Mouse (Mus musculus): ENCODE measurements around the gene Phf12. TPM values are rescaled to one million over a fixed set of nuclear protein-coding genes. Genes with fewer than 3 reads are reported as not detected.
"Not testable (repeated sequence)": the region's sequence is repeated elsewhere in the genome, so short reads cannot be mapped to it uniquely, and the experiment has no call there.

The Phf12 gene
- polyA plus RNA-seq, 1 experiment from 2014 or later: 19.6 TPM

- H3K4me2 ChIP-seq (ENCODE audit: low read depth): no peak overlapping the region
- H3K9ac ChIP-seq (ENCODE audit: low read length): no peak overlapping the region
- H3K36me3 ChIP-seq (ENCODE audit: control insufficient read depth, insufficient read depth, low read length): no peaks in the 10 kb centered on the region
- H3K27ac ChIP-seq (ENCODE audit: low read depth, low read length): no peak overlapping the region
- no peak for DNase-seq (ENCODE audit: low spot score)
- H3K4me3 ChIP-seq (ENCODE audit: low read depth, low read length): no peak overlapping the region
- no peaks in the 10 kb centered on the region for H3K4me1 ChIP-seq (ENCODE audit: control insufficient read depth, insufficient read depth, low read length)
- H3K9me3 ChIP-seq (ENCODE audit: control insufficient read depth, low read length): 0 out of 2 replicates have a peak, but pooled peaks cover 2% of the 10 kb centered on the region
- WGBS: 90% methylated on average over 5 of the region's 5 CpGs
- H3K27me3 ChIP-seq (ENCODE audit: control insufficient read depth, insufficient read depth, low read length): no peaks in the 10 kb centered on the region
- no peak for ATAC-seq (ENCODE audit: insufficient read depth, low FRiP score, low TSS enrichment)
These were observed 62.3 kb downstream of the Phf12 start for GRCm38 (mm10) chr11:78044758-78045251.

GRCm38 (mm10) chr11:78048637-78049036 lies 66.1 kb downstream of the Phf12 start:
- not testable (repeated sequence) for H3K36me3 ChIP-seq (ENCODE audit: control insufficient read depth, insufficient read depth, low read length); H3K4me3 ChIP-seq (ENCODE audit: low read depth, low read length); ATAC-seq (ENCODE audit: insufficient read depth, low FRiP score, low TSS enrichment); DNase-seq (ENCODE audit: low spot score); H3K4me1 ChIP-seq (ENCODE audit: control insufficient read depth, insufficient read depth, low read length); H3K9me3 ChIP-seq (ENCODE audit: control insufficient read depth, low read length); H3K4me2 ChIP-seq (ENCODE audit: low read depth); H3K9ac ChIP-seq (ENCODE audit: low read length); H3K27ac ChIP-seq (ENCODE audit: low read depth, low read length); H3K27me3 ChIP-seq (ENCODE audit: control insufficient read depth, insufficient read depth, low read length)
- 94% methylated on average over 4 of the region's 4 CpGs for WGBS

GRCm38 (mm10) chr11:78053078-78053477 lies 70.5 kb downstream of the Phf12 start:
- Histone ChIP-seq H3K4me2 (ENCODE audit: low read depth) (no peak overlapping the region), H3K4me1 (ENCODE audit: control insufficient read depth, insufficient read depth, low read length) (no peaks in the 10 kb centered on the region), H3K27me3 (ENCODE audit: control insufficient read depth, insufficient read depth, low read length) (no peaks in the 10 kb centered on the region), H3K4me3 (ENCODE audit: low read depth, low read length) (no peak overlapping the region), H3K9me3 (ENCODE audit: control insufficient read depth, low read length) (no peaks in the 10 kb centered on the region), H3K27ac (ENCODE audit: low read depth, low read length) (no peak overlapping the region), H3K9ac (ENCODE audit: low read length) (no peak overlapping the region), H3K36me3 (ENCODE audit: control insufficient read depth, insufficient read depth, low read length) (peaks cover 15% of the 10 kb centered on the region)
- 96% methylated on average over 8 of the region's 8 CpGs for WGBS
- DNase-seq (ENCODE audit: low spot score) (no peak), ATAC-seq (ENCODE audit: insufficient read depth, low FRiP score, low TSS enrichment) (no peak)

DNA sequence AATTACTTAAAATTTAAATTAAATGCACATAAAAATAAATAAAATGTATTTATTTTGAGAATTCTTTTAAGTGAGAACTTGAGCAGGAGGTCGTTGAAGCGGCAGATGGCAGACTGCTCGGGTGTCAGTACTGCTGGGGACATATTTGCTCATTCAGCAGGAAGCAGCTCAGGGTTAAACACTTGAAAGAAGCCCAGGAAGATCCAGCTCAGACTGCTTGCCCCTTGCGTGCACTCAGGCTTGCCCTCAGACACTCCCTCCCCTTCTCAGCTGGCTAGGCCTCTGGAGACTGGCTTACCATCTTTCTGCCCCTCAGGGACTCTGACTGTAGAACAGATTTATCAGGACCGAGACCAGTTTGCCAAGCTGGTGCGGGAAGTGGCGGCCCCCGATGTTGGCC lies 74.4 kb downstream of the Phf12 start:
- DNase-seq (ENCODE audit: low spot score) (no peak), ATAC-seq (ENCODE audit: insufficient read depth, low FRiP score, low TSS enrichment) (no peak)
- Histone ChIP-seq H3K27me3 (ENCODE audit: control insufficient read depth, insufficient read depth, low read length) (no peaks in the 10 kb centered on the region), H3K27ac (ENCODE audit: low read depth, low read length) (no peak overlapping the region), H3K4me2 (ENCODE audit: low read depth) (no peak overlapping the region), H3K9me3 (ENCODE audit: control insufficient read depth, low read length) (no peaks in the 10 kb centered on the region), H3K4me1 (ENCODE audit: control insufficient read depth, insufficient read depth, low read length) (no peaks in the 10 kb centered on the region), H3K36me3 (ENCODE audit: control insufficient read depth, insufficient read depth, low read length) (peaks cover 15% of the 10 kb centered on the region), H3K9ac (ENCODE audit: low read length) (no peak overlapping the region), H3K4me3 (ENCODE audit: low read depth, low read length) (no peak overlapping the region)
- WGBS: 91% methylated on average over 8 of the region's 8 CpGs

GRCm38 (mm10) chr11:78059833-78060757 lies 77.5 kb downstream of the Phf12 start:
- H3K9me3 ChIP-seq (ENCODE audit: control insufficient read depth, low read length): no peaks in the 10 kb centered on the region
- DNase-seq (ENCODE audit: low spot score): peak; percentile 61
- no peak overlapping the region for H3K4me3 ChIP-seq (ENCODE audit: low read depth, low read length)
- no peak overlapping the region for H3K9ac ChIP-seq (ENCODE audit: low read length)
- no peak overlapping the region for H3K27ac ChIP-seq (ENCODE audit: low read depth, low read length)
- H3K27me3 ChIP-seq (ENCODE audit: control insufficient read depth, insufficient read depth, low read length): no peaks in the 10 kb centered on the region
- ATAC-seq (ENCODE audit: insufficient read depth, low FRiP score, low TSS enrichment): no peak
- peaks cover 11% of the 10 kb centered on the region for H3K36me3 ChIP-seq (ENCODE audit: control insufficient read depth, insufficient read depth, low read length)
- 68% methylated on average over 9 of the region's 9 CpGs for WGBS
- H3K4me1 ChIP-seq (ENCODE audit: control insufficient read depth, insufficient read depth, low read length): no peaks in the 10 kb centered on the region
- no peak overlapping the region for H3K4me2 ChIP-seq (ENCODE audit: low read depth)

GRCm38 (mm10) chr11:78062563-78062962 lies 80.0 kb downstream of the Phf12 start:
- Histone ChIP-seq H3K9me3 (ENCODE audit: control insufficient read depth, low read length) (no peaks in the 10 kb centered on the region), H3K4me3 (ENCODE audit: low read depth, low read length) (no peak overlapping the region), H3K27me3 (ENCODE audit: control insufficient read depth, insufficient read depth, low read length) (no peaks in the 10 kb centered on the region), H3K27ac (ENCODE audit: low read depth, low read length) (no peak overlapping the region), H3K4me1 (ENCODE audit: control insufficient read depth, insufficient read depth, low read length) (no peaks in the 10 kb centered on the region), H3K9ac (ENCODE audit: low read length) (no peak overlapping the region), H3K4me2 (ENCODE audit: low read depth) (no peak overlapping the region), H3K36me3 (ENCODE audit: control insufficient read depth, insufficient read depth, low read length) (peaks cover 6% of the 10 kb centered on the region)
- no peak for ATAC-seq (ENCODE audit: insufficient read depth, low FRiP score, low TSS enrichment)
- no peak for DNase-seq (ENCODE audit: low spot score)
- 89% methylated on average over 1 of the region's 1 CpGs for WGBS

DNA sequence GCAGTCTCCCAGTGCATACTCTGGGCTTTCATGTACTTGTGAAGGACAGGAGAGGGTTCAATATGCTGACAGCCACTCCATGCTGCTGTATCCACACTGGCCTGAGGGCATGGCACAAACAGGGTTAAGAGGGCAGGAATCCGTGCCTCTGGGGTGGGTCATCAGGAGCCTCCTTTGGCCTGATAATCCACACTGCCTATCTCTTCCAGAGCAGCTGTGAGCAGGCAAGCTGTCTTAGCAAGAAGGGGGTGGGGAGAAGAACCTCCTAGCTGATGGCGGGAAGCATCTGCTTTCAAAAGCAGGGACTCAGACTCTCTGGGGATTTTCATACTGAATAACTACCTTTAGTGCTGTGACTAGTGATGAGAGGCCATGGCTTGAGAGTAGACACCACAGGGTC lies 83.4 kb downstream of the Phf12 start:
- Histone ChIP-seq H3K9me3 (ENCODE audit: control insufficient read depth, low read length) (no peaks in the 10 kb centered on the region), H3K4me3 (ENCODE audit: low read depth, low read length) (no peak overlapping the region), H3K4me2 (ENCODE audit: low read depth) (no peak overlapping the region), H3K27ac (ENCODE audit: low read depth, low read length) (no peak overlapping the region), H3K4me1 (ENCODE audit: control insufficient read depth, insufficient read depth, low read length) (no peaks in the 10 kb centered on the region), H3K27me3 (ENCODE audit: control insufficient read depth, insufficient read depth, low read length) (no peaks in the 10 kb centered on the region), H3K9ac (ENCODE audit: low read length) (no peak overlapping the region), H3K36me3 (ENCODE audit: control insufficient read depth, insufficient read depth, low read length) (no peaks in the 10 kb centered on the region; the same call in 1 of the 2 replicates)
- DNase-seq (ENCODE audit: low spot score) (no peak), ATAC-seq (ENCODE audit: insufficient read depth, low FRiP score, low TSS enrichment) (no peak)
- WGBS: 65% methylated on average over 2 of the region's 2 CpGs

DNA sequence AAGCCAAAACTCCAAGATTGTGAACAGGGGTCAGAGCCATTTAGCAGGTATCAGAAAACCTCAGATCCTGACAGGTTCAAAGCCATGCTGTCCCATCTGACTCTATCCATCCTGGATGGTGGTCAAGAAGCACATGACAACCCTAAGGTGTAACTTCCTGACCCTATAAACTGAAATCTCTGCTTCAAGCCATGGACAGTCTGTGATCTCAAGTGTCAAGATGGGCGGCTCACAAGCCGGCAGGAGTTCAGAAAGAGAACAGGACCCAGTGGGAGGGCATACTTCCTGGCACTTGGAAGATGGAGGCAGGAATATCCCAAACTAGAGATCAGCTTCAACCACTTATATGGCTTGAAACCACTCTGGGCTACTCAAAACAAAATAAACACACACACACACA lies 84.1 kb downstream of the Phf12 start:
- Histone ChIP-seq H3K4me2 (ENCODE audit: low read depth) (no peak overlapping the region), H3K27me3 (ENCODE audit: control insufficient read depth, insufficient read depth, low read length) (no peaks in the 10 kb centered on the region), H3K4me1 (ENCODE audit: control insufficient read depth, insufficient read depth, low read length) (no peaks in the 10 kb centered on the region), H3K9me3 (ENCODE audit: control insufficient read depth, low read length) (no peaks in the 10 kb centered on the region), H3K9ac (ENCODE audit: low read length) (no peak overlapping the region), H3K4me3 (ENCODE audit: low read depth, low read length) (no peak overlapping the region), H3K27ac (ENCODE audit: low read depth, low read length) (no peak overlapping the region), H3K36me3 (ENCODE audit: control insufficient read depth, insufficient read depth, low read length) (no peaks in the 10 kb centered on the region; the same call in 1 of the 2 replicates)
- ATAC-seq (ENCODE audit: insufficient read depth, low FRiP score, low TSS enrichment) (no peak), DNase-seq (ENCODE audit: low spot score) (no peak)
- 53% methylated on average over 2 of the region's 2 CpGs for WGBS

GRCm38 (mm10) chr11:78067566-78067965 lies 85.0 kb downstream of the Phf12 start:
- Histone ChIP-seq H3K4me2 (ENCODE audit: low read depth) (no peak overlapping the region), H3K9me3 (ENCODE audit: control insufficient read depth, low read length) (no peaks in the 10 kb centered on the region), H3K4me3 (ENCODE audit: low read depth, low read length) (no peak overlapping the region), H3K27me3 (ENCODE audit: control insufficient read depth, insufficient read depth, low read length) (no peaks in the 10 kb centered on the region), H3K9ac (ENCODE audit: low read length) (no peak overlapping the region), H3K27ac (ENCODE audit: low read depth, low read length) (no peak overlapping the region), H3K36me3 (ENCODE audit: control insufficient read depth, insufficient read depth, low read length) (peaks cover 2% of the 10 kb centered on the region), H3K4me1 (ENCODE audit: control insufficient read depth, insufficient read depth, low read length) (no peaks in the 10 kb centered on the region)
- 79% methylated on average over 5 of the region's 5 CpGs for WGBS
- no peak for DNase-seq (ENCODE audit: low spot score)
- ATAC-seq (ENCODE audit: insufficient read depth, low FRiP score, low TSS enrichment): no peak
